Mouse (Mus musculus) liver, embryonic 15.5 days (tissue): ENCODE measurements around the gene Gm10717. TPM values are rescaled to one million over a fixed set of nuclear protein-coding genes. Genes with fewer than 3 reads are reported as not detected.
"Not testable (repeated sequence)": the region's sequence is repeated elsewhere in the genome, so short reads cannot be mapped to it uniquely, and the experiment has no call there.

ENCODE experiments used
- ATAC-seq: fragments of 200-750 bp; cut with Nextera tagmentation; 2 replicates; pipeline ENCODE4 v1.8.0; 2017; ENCODE audit warnings: moderate number of reproducible peaks, mild to moderate bottlenecking, moderate library complexity; ENCODE audit not compliant: insufficient read depth
- H3K27ac ChIP-seq: fragments of 300-500 bp; sonication (generic); replicated peaks from 2 replicates; pipeline ENCODE4 v1.5.1; 2015; ENCODE audit warnings: mild to moderate bottlenecking, inconsistent platforms
- H3K27me3 ChIP-seq: fragments of 300-500 bp; sonication (generic); 2 replicates; pipeline ENCODE4 v1.6.1; 2015; ENCODE audit warnings: mild to moderate bottlenecking, inconsistent platforms
- H3K36me3 ChIP-seq: fragments of 300-500 bp; sonication (generic); replicated peaks from 2 replicates; pipeline ENCODE4 v1.6.1; 2015; ENCODE audit warnings: moderate library complexity, mild to moderate bottlenecking, inconsistent platforms
- H3K4me1 ChIP-seq: fragments of 300-500 bp; sonication (generic); replicated peaks from 2 replicates; pipeline ENCODE4 v1.6.1; 2015; ENCODE audit warnings: inconsistent platforms
- H3K4me2 ChIP-seq: fragments of 300-500 bp; sonication (generic); 2 replicates; pipeline ENCODE4 v1.6.1; 2015; ENCODE audit warnings: moderate library complexity, mild to moderate bottlenecking, inconsistent platforms
- H3K4me3 ChIP-seq: fragments of 300-500 bp; sonication (generic); replicated peaks from 2 replicates; pipeline ENCODE4 v1.5.1; 2015; ENCODE audit warnings: mild to moderate bottlenecking, inconsistent platforms
- H3K9ac ChIP-seq: fragments of 300-500 bp; sonication (generic); 2 replicates; pipeline ENCODE4 v1.6.1; 2015; ENCODE audit warnings: moderate library complexity, mild to moderate bottlenecking, inconsistent platforms
- H3K9me3 ChIP-seq: fragments of 300-500 bp; sonication (generic); replicated peaks from 2 replicates; pipeline ENCODE4 v1.6.1; 2016; ENCODE audit warnings: inconsistent platforms
- WGBS: fragments of 180-500 bp; shearing (Covaris S2); methylation state at CpG from one replicate; pipeline ENCODE4 v1.1.7; 2015; ENCODE audit warnings: mixed read lengths; ENCODE audit not compliant: insufficient replicate concordance; 5-methylcytosine and 5-hydroxymethylcytosine counted together
- microRNA-seq: library from miRNA; unstranded; fragments of <30 nt; microRNA quantifications from one replicate; pipeline ENCODE4, GENCODE M21; 2016
- polyA plus RNA-seq: library from polyadenylated mRNA; unstranded; fragments of >200 nt; fragmentation: Nextera tagmentation; extraction: Ambion mirVana; gene quantifications from 2 replicates; pipeline ENCODE4 v1.2.1, GENCODE M21; 2015

Gene Gm10717
- polyA plus RNA-seq, 1 experiment from 2014 or later: not detected

GRCm38 (mm10) chr9:3027200-3027599 lies 2.0 kb downstream of the Gm10717 start:
- H3K4me3 ChIP-seq, H3K27me3 ChIP-seq, H3K4me2 ChIP-seq, H3K27ac ChIP-seq, ATAC-seq, H3K9me3 ChIP-seq, H3K9ac ChIP-seq, H3K36me3 ChIP-seq, H3K4me1 ChIP-seq: not testable (repeated sequence)
- 59% methylated on average over 9 of the region's 9 CpGs for WGBS

- WGBS: 51% methylated on average over 13 of the region's 16 CpGs
- not testable (repeated sequence) for H3K4me2 ChIP-seq, H3K27me3 ChIP-seq, ATAC-seq, H3K9ac ChIP-seq, H3K4me3 ChIP-seq, H3K9me3 ChIP-seq, H3K36me3 ChIP-seq, H3K4me1 ChIP-seq, H3K27ac ChIP-seq
Observed at GRCm38 (mm10) chr9:3029276-3030000, 4.2 kb downstream of the Gm10717 start.

- not testable (repeated sequence) for H3K9me3 ChIP-seq, H3K27me3 ChIP-seq, H3K36me3 ChIP-seq, H3K27ac ChIP-seq, H3K9ac ChIP-seq, H3K4me3 ChIP-seq, H3K4me1 ChIP-seq, H3K4me2 ChIP-seq, ATAC-seq
- WGBS: 64% methylated on average over 4 of the region's 10 CpGs
Observed at GRCm38 (mm10) chr9:3030677-3031318, 5.6 kb downstream of the Gm10717 start.

GRCm38 (mm10) chr9:3034299-3034698 lies 9.1 kb downstream of the Gm10717 start, which contains the start of gene Gm17535:
Gene Gm17535 (plus strand): TSS chr9:3034599.
- not testable (repeated sequence) for H3K4me2 ChIP-seq, H3K36me3 ChIP-seq, H3K4me1 ChIP-seq, H3K9ac ChIP-seq, H3K27ac ChIP-seq, ATAC-seq, H3K4me3 ChIP-seq, H3K27me3 ChIP-seq, H3K9me3 ChIP-seq
- 37% methylated on average over 2 of the region's 8 CpGs for WGBS

- H3K4me2 ChIP-seq: not testable (repeated sequence)
- WGBS: 69% methylated on average over 8 of the region's 8 CpGs
Observed at GRCm38 (mm10) chr9:3036577-3036976, 11.4 kb downstream of the Gm10717 start, which contains the start of gene Gm10715. Gene Gm10715 (plus strand): TSS chr9:3036877.

GRCm38 (mm10) chr9:3038161-3038560 lies 12.9 kb downstream of the Gm10717 start:
- WGBS: 46% methylated on average over 4 of the region's 4 CpGs
- not testable (repeated sequence) for H3K36me3 ChIP-seq, H3K9ac ChIP-seq, H3K4me1 ChIP-seq, ATAC-seq, H3K4me3 ChIP-seq, H3K27me3 ChIP-seq, H3K4me2 ChIP-seq, H3K27ac ChIP-seq, H3K9me3 ChIP-seq

More at GRCm38 (mm10) chr9:3036577-3036976, 11.4 kb downstream of the Gm10717 start, which contains the start of gene Gm10715:
- H3K4me3 ChIP-seq, H3K9me3 ChIP-seq, H3K36me3 ChIP-seq, H3K27ac ChIP-seq, H3K27me3 ChIP-seq, ATAC-seq, H3K4me1 ChIP-seq, H3K9ac ChIP-seq: not testable (repeated sequence)

Small RNAs within 50 kb of the gene (microRNA-seq; reads per million reads assigned to microRNA genes)
- not detected for gene Mir101c

Other genes with a start within 250 kb of the Gm10717 start
- gene Gm10722, start 24.5 kb upstream of the Gm10717 start, polyA plus RNA-seq: not detected in 2 replicates
- not detected in 2 replicates for gene Gm11168, start 22.1 kb upstream of the Gm10717 start, polyA plus RNA-seq
- not detected in 2 replicates for gene Gm10721, start 12.3 kb upstream of the Gm10717 start, polyA plus RNA-seq
- gene Gm10720, start 9.8 kb upstream of the Gm10717 start, polyA plus RNA-seq: not detected in 2 replicates
- gene Gm10719, start 8.0 kb upstream of the Gm10717 start, polyA plus RNA-seq: not detected in 2 replicates
- not detected in 2 replicates for gene Gm10718, start 1.9 kb upstream of the Gm10717 start, polyA plus RNA-seq
- not detected in 2 replicates for gene Gm17535, start 9.2 kb downstream of the Gm10717 start, polyA plus RNA-seq
- gene Gm10715, start 11.5 kb downstream of the Gm10717 start, polyA plus RNA-seq: not detected in 2 replicates